Mouse (Mus musculus) stomach, postnatal 0 days (tissue): Measurements from ENCODE around the gene Ifih1.

Experiments used
- CTCF ChIP-seq: IDR thresholded peaks from 2 replicates; pipeline ENCODE4 v1.5.1; 2016; ENCODE audit warnings: antibody characterized with exemption, low read depth, mild to moderate bottlenecking, moderate library complexity
- EP300 ChIP-seq: optimal IDR thresholded peaks from 2 replicates; pipeline ENCODE3; 2016; ENCODE audit warnings: antibody characterized with exemption

GRCm38 (mm10) chr2:62618934-62619341, 27.1 kb downstream of the Ifih1 start:
- TF ChIP-seq CTCF (no peak), EP300 (no peak)
